Mouse (Mus musculus) olfactory bulb, adult 2 months (tissue): ENCODE data around the gene Cox10.

ENCODE experiments used
- CTCF ChIP-seq: fragments of 200-500 bp; IDR thresholded peaks from 2 replicates; pipeline ENCODE4 v1.5.1; 2012; ENCODE audit warnings: low read depth, mild to moderate bottlenecking, low read length, moderate library complexity; ENCODE audit not compliant: insufficient read depth
- POLR2A ChIP-seq: fragments of 200-500 bp; IDR thresholded peaks from 2 replicates; pipeline ENCODE4 v1.6.1; 2012; ENCODE audit warnings: mild to moderate bottlenecking, low read depth, low read length, moderate library complexity; ENCODE audit not compliant: insufficient read depth

DNA sequence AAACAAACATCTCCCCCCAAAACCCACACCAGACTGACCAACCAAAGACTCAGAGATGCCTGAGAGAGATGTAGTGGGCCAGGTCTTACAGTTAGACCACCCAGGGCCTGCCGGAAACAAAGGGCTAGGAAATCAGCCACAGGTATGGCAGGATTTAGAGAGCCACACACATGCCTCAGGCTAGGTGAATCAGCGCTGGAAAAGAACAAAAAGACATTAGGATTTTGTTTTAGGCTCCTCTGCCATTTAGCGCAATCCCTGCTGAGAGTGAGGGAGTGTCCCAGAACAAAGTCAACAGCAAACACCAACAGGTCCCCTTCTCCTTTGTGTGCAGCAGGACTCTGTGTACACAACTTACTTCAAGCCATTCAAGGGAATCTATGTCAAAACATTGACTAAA, 142.6 kb downstream of the Cox10 start:
- no peak for TF ChIP-seq POLR2A
- no peak for TF ChIP-seq CTCF
